Mouse (Mus musculus): ENCODE measurements around the gene Ssr2. TPM values are rescaled to one million over a fixed set of nuclear protein-coding genes. Genes with fewer than 3 reads are reported as not detected.
"Not testable (repeated sequence)": the region's sequence is repeated elsewhere in the genome, so short reads cannot be mapped to it uniquely, and the experiment has no call there.

Ssr2 gene
- polyA plus RNA-seq, 1 experiment from 2014 or later: 173 TPM

- 0 out of 2 replicates have a peak overlapping the region, but pooled peaks have one; percentile 2 for H3K27ac ChIP-seq (replicated peaks)
- H3K4me1 ChIP-seq: peaks cover 43% of the 10 kb centered on the region
- H3K4me2 ChIP-seq: no peak overlapping the region
- peaks cover 41% of the 10 kb centered on the region for H3K36me3 ChIP-seq
- H3K9me3 ChIP-seq: no peaks in the 10 kb centered on the region
- no peaks in the 10 kb centered on the region for H3K27me3 ChIP-seq (replicated peaks)
- no peak overlapping the region for H3K4me3 ChIP-seq
- 35% methylated on average over 5 of the region's 5 CpGs for WGBS
- H3K9ac ChIP-seq: 0 out of 2 replicates have a peak overlapping the region, but pooled peaks have one; percentile 54
- ATAC-seq (ENCODE audit: extremely low read depth, insufficient number of reproducible peaks, low FRiP score, low TSS enrichment): no peak
Measured at GRCm38 (mm10) chr3:88590246-88590645, 14.6 kb downstream of the Ssr2 start.

- Histone ChIP-seq H3K9me3 (no peaks in the 10 kb centered on the region), H3K9ac (peak overlapping the region; percentile 54), H3K4me1 (peaks cover 43% of the 10 kb centered on the region), H3K27me3 (replicated peaks) (no peaks in the 10 kb centered on the region), H3K4me3 (no peak overlapping the region), H3K27ac (replicated peaks) (0 out of 2 replicates have a peak overlapping the region, but pooled peaks have one; percentile 16), H3K4me2 (no peak overlapping the region), H3K36me3 (peaks cover 33% of the 10 kb centered on the region)
- no peak for ATAC-seq (ENCODE audit: extremely low read depth, insufficient number of reproducible peaks, low FRiP score, low TSS enrichment)
- WGBS: 37% methylated on average over 3 of the region's 3 CpGs
Measured at GRCm38 (mm10) chr3:88591044-88591443, 15.4 kb downstream of the Ssr2 start.

GRCm38 (mm10) chr3:88591950-88592731 lies 16.5 kb downstream of the Ssr2 start:
- H3K27ac ChIP-seq (replicated peaks): 0 out of 2 replicates have a peak overlapping the region, but pooled peaks have one; percentile 4
- peak overlapping the region; percentile 33; the same call in 1 of the 2 replicates for H3K9ac ChIP-seq
- H3K36me3 ChIP-seq: peaks cover 22% of the 10 kb centered on the region
- H3K27me3 ChIP-seq (replicated peaks): no peaks in the 10 kb centered on the region
- H3K4me1 ChIP-seq: peaks cover 43% of the 10 kb centered on the region
- no peak for ATAC-seq (ENCODE audit: extremely low read depth, insufficient number of reproducible peaks, low FRiP score, low TSS enrichment)
- no peak overlapping the region for H3K4me3 ChIP-seq
- 35% methylated on average over 9 of the region's 9 CpGs for WGBS
- H3K9me3 ChIP-seq: no peaks in the 10 kb centered on the region
- H3K4me2 ChIP-seq: peak overlapping the region; percentile 3; the same call in 1 of the 2 replicates

- Histone ChIP-seq H3K4me3 (no peak overlapping the region), H3K27me3 (replicated peaks) (no peaks in the 10 kb centered on the region), H3K4me1 (peaks cover 43% of the 10 kb centered on the region), H3K36me3 (peaks cover 13% of the 10 kb centered on the region), H3K9me3 (no peaks in the 10 kb centered on the region), H3K4me2 (no peak overlapping the region), H3K9ac (peak overlapping the region; percentile 33; the same call in 1 of the 2 replicates), H3K27ac (replicated peaks) (no peak overlapping the region)
- WGBS: 70% methylated on average over 10 of the region's 10 CpGs
- ATAC-seq (ENCODE audit: extremely low read depth, insufficient number of reproducible peaks, low FRiP score, low TSS enrichment): no peak
Measured at GRCm38 (mm10) chr3:88592942-88593576, 17.4 kb downstream of the Ssr2 start.

- Histone ChIP-seq H3K4me2 (peak overlapping the region; percentile 4; the same call in 1 of the 2 replicates), H3K9me3 (no peaks in the 10 kb centered on the region), H3K4me1 (peaks cover 43% of the 10 kb centered on the region), H3K27ac (replicated peaks) (no peak overlapping the region), H3K9ac (0 out of 2 replicates have a peak overlapping the region, but pooled peaks have one; percentile 37), H3K27me3 (replicated peaks) (no peaks in the 10 kb centered on the region), H3K36me3 (0 out of 2 replicates have a peak, but pooled peaks cover 4% of the 10 kb centered on the region), H3K4me3 (no peak overlapping the region)
- no peak for ATAC-seq (ENCODE audit: extremely low read depth, insufficient number of reproducible peaks, low FRiP score, low TSS enrichment)
- whole genome bisulfite sequencing: 34% methylated on average over 10 of the region's 10 CpGs
Measured at GRCm38 (mm10) chr3:88593893-88594580, 18.4 kb downstream of the Ssr2 start.

- H3K4me1 ChIP-seq: peaks cover 29% of the 10 kb centered on the region
- not testable (repeated sequence) for H3K27me3 ChIP-seq (replicated peaks); H3K9ac ChIP-seq; H3K4me3 ChIP-seq; H3K36me3 ChIP-seq; H3K27ac ChIP-seq (replicated peaks); ATAC-seq (ENCODE audit: extremely low read depth, insufficient number of reproducible peaks, low FRiP score, low TSS enrichment); H3K4me2 ChIP-seq; H3K9me3 ChIP-seq
- WGBS: 79% methylated on average over 4 of the region's 4 CpGs
Measured at GRCm38 (mm10) chr3:88596547-88596946, 20.9 kb downstream of the Ssr2 start.

GRCm38 (mm10) chr3:88602466-88602865 lies 26.8 kb downstream of the Ssr2 start:
- no peak overlapping the region for H3K9ac ChIP-seq
- H3K27me3 ChIP-seq (replicated peaks): no peaks in the 10 kb centered on the region
- no peak overlapping the region for H3K27ac ChIP-seq (replicated peaks)
- no peak for ATAC-seq (ENCODE audit: extremely low read depth, insufficient number of reproducible peaks, low FRiP score, low TSS enrichment)
- H3K36me3 ChIP-seq: no peaks in the 10 kb centered on the region
- H3K4me3 ChIP-seq: no peak overlapping the region
- WGBS: 60% methylated on average over 4 of the region's 4 CpGs
- no peak overlapping the region for H3K4me2 ChIP-seq
- H3K9me3 ChIP-seq: no peaks in the 10 kb centered on the region
- H3K4me1 ChIP-seq: peaks cover 26% of the 10 kb centered on the region

- H3K4me3 ChIP-seq: no peak overlapping the region
- no peaks in the 10 kb centered on the region for H3K27me3 ChIP-seq (replicated peaks)
- H3K4me2 ChIP-seq: no peak overlapping the region
- WGBS: 15% methylated on average over 6 of the region's 6 CpGs
- peak; percentile 71; the same call in 1 of the 2 replicates for ATAC-seq (ENCODE audit: extremely low read depth, insufficient number of reproducible peaks, low FRiP score, low TSS enrichment)
- H3K27ac ChIP-seq (replicated peaks): peak overlapping the region; percentile 69
- H3K4me1 ChIP-seq: peaks cover 37% of the 10 kb centered on the region
- no peak overlapping the region for H3K9ac ChIP-seq
- H3K9me3 ChIP-seq: no peaks in the 10 kb centered on the region
- no peaks in the 10 kb centered on the region for H3K36me3 ChIP-seq
Measured at GRCm38 (mm10) chr3:88603714-88604161, 28.1 kb downstream of the Ssr2 start.

- H3K27me3 ChIP-seq (replicated peaks): no peaks in the 10 kb centered on the region
- no peak overlapping the region for H3K4me3 ChIP-seq
- no peak overlapping the region for H3K4me2 ChIP-seq
- H3K27ac ChIP-seq (replicated peaks): 0 out of 2 replicates have a peak overlapping the region, but pooled peaks have one; percentile 69
- H3K36me3 ChIP-seq: no peaks in the 10 kb centered on the region
- no peak overlapping the region for H3K9ac ChIP-seq
- no peak for ATAC-seq (ENCODE audit: extremely low read depth, insufficient number of reproducible peaks, low FRiP score, low TSS enrichment)
- H3K4me1 ChIP-seq: peaks cover 46% of the 10 kb centered on the region
- no peaks in the 10 kb centered on the region for H3K9me3 ChIP-seq
- 84% methylated on average over 7 of the region's 7 CpGs for whole genome bisulfite sequencing
Measured at GRCm38 (mm10) chr3:88604863-88605262, 29.2 kb downstream of the Ssr2 start.

- H3K9ac ChIP-seq: peak within 1 kb of the TSS; percentile 73
- H3K27ac ChIP-seq (replicated peaks): 0 out of 2 replicates have a peak within 1 kb of the TSS, but pooled peaks have one; percentile 69
- WGBS: 90% methylated on average over 2 of the region's 2 CpGs
- not testable (repeated sequence) for ATAC-seq (ENCODE audit: extremely low read depth, insufficient number of reproducible peaks, low FRiP score, low TSS enrichment); H3K36me3 ChIP-seq; H3K27me3 ChIP-seq (replicated peaks); H3K9me3 ChIP-seq
- H3K4me2 ChIP-seq: peak within 1 kb of the TSS; percentile 77
- peaks cover 48% of the 10 kb centered on the region for H3K4me1 ChIP-seq
- H3K4me3 ChIP-seq: peak within 1 kb of the TSS; percentile 49
Measured at GRCm38 (mm10) chr3:88605666-88606065, 30.0 kb downstream of the Ssr2 start, which contains the start of gene Arhgef2. Arhgef2 (plus strand) TSS chr3:88605966.

Data from heart, embryonic 13.5 days (tissue).